Mouse (Mus musculus) kidney, embryonic 15.5 days (tissue): ENCODE measurements around the gene Gm4181. TPM values are rescaled to one million over a fixed set of nuclear protein-coding genes. Genes with fewer than 3 reads are reported as not detected.
"Not testable (repeated sequence)": the region's sequence is repeated elsewhere in the genome, so short reads cannot be mapped to it uniquely, and the experiment has no call there.

ENCODE experiments used
- ATAC-seq: fragments of 200-750 bp; cut with Nextera tagmentation; replicated peaks from 2 replicates; pipeline ENCODE4 v1.8.0; 2017; ENCODE audit warnings: moderate TSS enrichment; ENCODE audit not compliant: low FRiP score
- H3K27ac ChIP-seq: fragments of 300-500 bp; sonication (generic); 2 replicates; pipeline ENCODE4 v1.5.1; 2015; ENCODE audit warnings: mild to moderate bottlenecking, inconsistent platforms
- H3K27me3 ChIP-seq: fragments of 300-500 bp; sonication (generic); 2 replicates; pipeline ENCODE4 v1.6.1; 2015; ENCODE audit warnings: inconsistent platforms
- H3K36me3 ChIP-seq: fragments of 300-500 bp; sonication (generic); 2 replicates; pipeline ENCODE4 v1.6.1; 2015; ENCODE audit warnings: inconsistent platforms
- H3K4me1 ChIP-seq: fragments of 300-500 bp; sonication (generic); 2 replicates; pipeline ENCODE4 v1.6.1; 2015; ENCODE audit warnings: inconsistent platforms
- H3K4me2 ChIP-seq: fragments of 300-500 bp; sonication (generic); 2 replicates; pipeline ENCODE4 v1.6.1; 2015; ENCODE audit warnings: moderate library complexity, mild to moderate bottlenecking, inconsistent platforms
- H3K4me3 ChIP-seq: fragments of 300-500 bp; sonication (generic); replicated peaks from 2 replicates; pipeline ENCODE4 v1.5.1; 2015; ENCODE audit warnings: mild to moderate bottlenecking, inconsistent platforms
- H3K9ac ChIP-seq: fragments of 300-500 bp; sonication (generic); 2 replicates; pipeline ENCODE4 v1.6.1; 2015; ENCODE audit warnings: mild to moderate bottlenecking, inconsistent platforms
- H3K9me3 ChIP-seq: fragments of 300-500 bp; sonication (generic); replicated peaks from 2 replicates; pipeline ENCODE4 v1.6.1; 2016; ENCODE audit warnings: inconsistent platforms
- WGBS: fragments of 180-500 bp; shearing (Covaris S2); methylation state at CpG from one replicate; pipeline ENCODE4 v1.1.7; 2015; ENCODE audit warnings: mixed read lengths; 5-methylcytosine and 5-hydroxymethylcytosine counted together
- polyA plus RNA-seq: library from polyadenylated mRNA; unstranded; fragments of >200 nt; fragmentation: Nextera tagmentation; extraction: Ambion mirVana; gene quantifications from 2 replicates; pipeline ENCODE4 v1.2.1, GENCODE M21; 2015

Gene Gm4181
- not detected in 2 replicates for polyA plus RNA-seq

DNA sequence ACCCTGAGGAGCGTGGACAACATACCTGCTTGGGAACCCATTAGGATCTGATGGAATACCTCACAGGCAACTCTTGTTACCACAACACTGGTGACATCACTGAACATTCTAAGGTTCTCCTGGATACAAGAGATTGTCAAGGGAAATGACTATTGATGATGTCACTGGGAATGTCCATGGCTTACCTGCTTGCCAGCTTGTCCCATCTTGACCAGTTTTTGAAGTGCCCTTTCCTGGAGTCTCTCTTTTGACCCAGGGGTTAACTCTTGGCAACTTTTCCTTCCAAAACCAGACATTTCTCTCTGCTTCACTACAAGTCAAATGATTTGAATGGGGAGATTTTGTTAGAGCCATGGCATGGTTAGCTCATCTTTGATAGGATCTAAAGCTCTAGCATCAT lies at the start of gene Gm4181:
TSS of gene Gm4181 (minus strand) at position 101 of the 400 bp plus-strand sequence.
- not testable (repeated sequence) for H3K36me3 ChIP-seq, H3K27me3 ChIP-seq, H3K4me3 ChIP-seq, H3K27ac ChIP-seq, H3K9me3 ChIP-seq, H3K4me2 ChIP-seq, H3K9ac ChIP-seq, ATAC-seq, H3K4me1 ChIP-seq
- WGBS = 85% methylated on average over 1 of the region's 1 CpGs

DNA sequence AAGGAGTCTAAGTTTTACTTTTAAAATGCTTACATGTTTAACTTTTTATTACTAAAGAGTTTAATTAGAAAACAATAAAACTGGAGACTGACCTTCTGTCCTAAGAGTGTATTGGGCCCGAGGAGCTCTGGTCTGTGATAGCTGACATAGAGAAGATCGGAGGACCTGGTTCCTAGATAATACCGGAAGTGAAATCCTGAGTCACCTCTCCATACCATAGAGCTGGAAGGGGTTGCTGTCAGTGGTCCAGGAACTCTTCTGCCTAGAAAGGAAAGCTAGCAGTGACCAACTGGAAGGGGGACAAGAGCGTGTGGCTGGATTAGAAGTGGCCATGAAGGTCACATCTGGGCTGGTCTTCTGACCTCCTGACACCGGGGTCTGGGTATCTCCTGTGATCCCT lies 41.8 kb upstream of the Gm4181 start:
- Histone ChIP-seq H3K4me3 (no peak overlapping the region), H3K36me3 (no peaks in the 10 kb centered on the region), H3K27ac (no peak overlapping the region), H3K4me1 (no peaks in the 10 kb centered on the region), H3K9ac (no peak overlapping the region), H3K9me3 (no peaks in the 10 kb centered on the region), H3K27me3 (no peaks in the 10 kb centered on the region), H3K4me2 (no peak overlapping the region)
- WGBS = 88% methylated on average over 5 of the region's 5 CpGs
- no peak for ATAC-seq

DNA sequence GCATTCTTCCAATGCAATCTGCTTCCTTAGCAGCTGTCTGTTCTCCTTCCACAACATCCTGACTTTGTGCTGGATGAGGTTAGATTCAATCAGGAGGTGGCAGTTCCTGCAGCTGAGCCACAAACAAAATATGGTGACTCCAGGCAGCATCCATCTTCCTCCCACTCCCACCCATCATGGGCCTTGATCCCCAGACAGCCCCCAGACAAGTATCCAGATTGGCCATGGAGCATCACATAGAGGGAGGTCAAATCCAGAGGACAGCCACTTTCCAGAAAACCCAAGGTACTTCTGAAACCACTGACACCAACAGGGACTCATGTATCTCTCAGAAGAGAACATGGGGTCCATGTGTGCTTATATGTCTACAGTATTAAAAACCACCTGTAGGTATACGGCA lies 3.0 kb downstream of the Gm4181 start:
- not testable (repeated sequence) for H3K4me2 ChIP-seq, H3K9ac ChIP-seq, H3K27me3 ChIP-seq, H3K9me3 ChIP-seq, H3K4me3 ChIP-seq, H3K4me1 ChIP-seq, ATAC-seq, H3K27ac ChIP-seq, H3K36me3 ChIP-seq
- 96% methylated on average over 1 of the region's 1 CpGs for WGBS

DNA sequence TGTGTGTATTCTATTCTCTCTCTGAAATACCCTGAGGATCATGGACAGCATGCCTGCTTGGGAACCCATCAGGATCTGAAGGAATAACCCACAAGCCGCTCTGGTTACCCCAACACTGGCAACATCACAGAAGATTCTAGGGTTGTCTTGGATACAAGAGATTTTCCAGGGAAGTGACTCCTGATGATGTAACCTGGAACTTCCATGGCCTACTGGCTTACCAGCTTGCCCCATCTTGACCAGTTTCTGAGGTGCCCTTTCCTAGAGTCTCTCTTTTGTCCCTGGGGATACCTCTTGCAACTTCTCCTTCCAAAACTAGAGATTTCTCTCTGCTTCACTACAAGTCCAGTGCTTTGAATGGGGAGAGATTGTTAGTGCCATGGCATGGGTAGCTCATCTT lies 24.3 kb downstream of the Gm4181 start, which contains the start of gene Gm17078:
TSS of gene Gm17078 (minus strand) at position 101 of the 400 bp plus-strand sequence.
- Histone ChIP-seq H3K36me3 (no peaks in the 10 kb centered on the region), H3K27me3 (no peaks in the 10 kb centered on the region), H3K9ac (no peak within 1 kb of the TSS), H3K4me3 (no peak within 1 kb of the TSS), H3K4me2 (no peak within 1 kb of the TSS), H3K4me1 (no peaks in the 10 kb centered on the region), H3K27ac (no peak within 1 kb of the TSS), H3K9me3 (no peaks in the 10 kb centered on the region)
- 89% methylated on average over 1 of the region's 1 CpGs for WGBS
- no peak for ATAC-seq

DNA sequence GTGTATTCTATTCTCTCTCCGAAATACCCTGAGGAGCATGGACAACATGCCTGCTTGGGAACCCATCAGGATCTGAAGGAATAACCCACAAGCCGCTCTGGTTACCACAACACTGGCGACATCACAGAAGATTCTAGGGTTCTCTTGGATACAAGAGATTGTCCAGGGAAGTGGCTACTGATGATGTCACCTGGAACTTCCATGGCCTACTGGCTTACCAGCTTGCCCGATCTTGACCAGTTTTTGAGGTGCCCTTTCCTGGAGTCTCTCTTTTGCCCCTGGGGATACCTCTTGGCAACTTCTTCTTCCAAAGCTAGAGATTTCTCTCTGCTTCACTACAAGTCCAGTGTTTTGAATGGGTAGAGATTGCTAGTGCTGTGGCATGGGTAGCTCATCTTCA lies 43.4 kb downstream of the Gm4181 start, which contains the start of gene Gm17174:
TSS of gene Gm17174 (minus strand) at position 101 of the 400 bp plus-strand sequence.
- ATAC-seq, H3K4me3 ChIP-seq, H3K27ac ChIP-seq, H3K27me3 ChIP-seq, H3K4me2 ChIP-seq, H3K4me1 ChIP-seq, H3K9ac ChIP-seq, H3K36me3 ChIP-seq, H3K9me3 ChIP-seq: not testable (repeated sequence)
- WGBS = 88% methylated on average over 4 of the region's 4 CpGs

Other genes starting within 250 kb of the Gm4181 start
- not detected in 2 replicates for gene Vmn2r88, start 224.8 kb downstream of the Gm4181 start, polyA plus RNA-seq
- gene Vmn2r89, start 183.8 kb downstream of the Gm4181 start, polyA plus RNA-seq = not detected in 2 replicates
- gene Gm5622, start 82.9 kb downstream of the Gm4181 start, polyA plus RNA-seq = not detected in 2 replicates
- not detected in 2 replicates for gene Gm17175, start 61.6 kb downstream of the Gm4181 start, polyA plus RNA-seq
- gene Gm17174, start 43.5 kb downstream of the Gm4181 start, polyA plus RNA-seq = not detected in 2 replicates
- gene Gm17078, start 24.4 kb downstream of the Gm4181 start, polyA plus RNA-seq = not detected in 2 replicates
- not detected in 2 replicates for gene Gm17079, start 59.8 kb upstream of the Gm4181 start, polyA plus RNA-seq
- gene Gm5800, start 81.5 kb upstream of the Gm4181 start, polyA plus RNA-seq = not detected in 2 replicates
- not detected in 2 replicates for gene Ang4, start 137.9 kb upstream of the Gm4181 start, polyA plus RNA-seq
- not detected in 2 replicates for gene AY358078, start 164.4 kb upstream of the Gm4181 start, polyA plus RNA-seq
- gene Ear6, start 218.0 kb upstream of the Gm4181 start, polyA plus RNA-seq = not detected in 2 replicates
- gene Mettl17, start 249.2 kb upstream of the Gm4181 start, polyA plus RNA-seq = 54.7 and 60.3 TPM in 2 replicates